Mouse (Mus musculus) stomach, embryonic 14.5 days (tissue): Measurements from ENCODE around the gene Oas1g. TPM values are rescaled to one million over a fixed set of nuclear protein-coding genes. Genes with fewer than 3 reads are reported as not detected.
"Not testable (repeated sequence)": the region's sequence is repeated elsewhere in the genome, so short reads cannot be mapped to it uniquely, and the experiment has no call there.

Experiments used
- ATAC-seq: fragments of 200-750 bp; cut with Nextera tagmentation; 2 replicates; pipeline ENCODE4 v1.8.0; 2017; ENCODE audit warnings: low read depth, moderate TSS enrichment; ENCODE audit not compliant: insufficient number of reproducible peaks, insufficient read depth, low FRiP score
- H3K27ac ChIP-seq: fragments of 300-500 bp; sonication (generic); 2 replicates; pipeline ENCODE4 v1.5.1; 2014; ENCODE audit warnings: mild to moderate bottlenecking, low read length, moderate library complexity, mixed read lengths
- H3K27me3 ChIP-seq: fragments of 300-500 bp; sonication (generic); 2 replicates; pipeline ENCODE4 v1.6.1; 2014; ENCODE audit warnings: low read length, control low read depth, mixed read lengths; ENCODE audit not compliant: control insufficient read depth, insufficient read depth
- H3K36me3 ChIP-seq: fragments of 300-500 bp; sonication (generic); 2 replicates; pipeline ENCODE4 v1.6.1; 2014; ENCODE audit warnings: mild to moderate bottlenecking, control low read depth, low read length, moderate library complexity, mixed read lengths; ENCODE audit not compliant: control insufficient read depth, insufficient read depth
- H3K4me1 ChIP-seq: fragments of 300-500 bp; sonication (generic); 2 replicates; pipeline ENCODE4 v1.6.1; 2014; ENCODE audit warnings: low read length, control low read depth, mixed read lengths; ENCODE audit not compliant: control insufficient read depth, insufficient read depth
- H3K4me2 ChIP-seq: fragments of 300-500 bp; sonication (generic); replicated peaks from 2 replicates; pipeline ENCODE4 v1.6.1; 2014; ENCODE audit warnings: low read depth, low read length, control low read depth
- H3K4me3 ChIP-seq: fragments of 300-500 bp; sonication (generic); 2 replicates; pipeline ENCODE4 v1.5.1; 2014; ENCODE audit warnings: low read depth, low read length, control low read depth
- H3K9ac ChIP-seq: fragments of 300-500 bp; sonication (generic); replicated peaks from 2 replicates; pipeline ENCODE4 v1.6.1; 2014; ENCODE audit warnings: low read depth, mild to moderate bottlenecking, control low read depth, low read length, moderate library complexity, mixed read lengths
- H3K9me3 ChIP-seq: fragments of 300-500 bp; sonication (generic); 2 replicates; pipeline ENCODE4 v1.6.1; 2016; ENCODE audit warnings: low read depth, low read length, control low read depth; ENCODE audit not compliant: control insufficient read depth
- WGBS: fragments of 180-500 bp; shearing (Covaris S2); extraction: QIAGEN DNeasy Blood & Tissue Kit; methylation state at CpG from one replicate; pipeline ENCODE4 v1.1.7; 2014; 5-methylcytosine and 5-hydroxymethylcytosine counted together
- polyA plus RNA-seq: library from polyadenylated mRNA; unstranded; fragments of >200 nt; fragmentation: Nextera tagmentation; extraction: Ambion mirVana; gene quantifications from 2 replicates; pipeline ENCODE4 v1.2.1, GENCODE M21; 2014

Oas1g gene
- polyA plus RNA-seq, 1 experiment from 2014 or later: 1.1 TPM

DNA sequence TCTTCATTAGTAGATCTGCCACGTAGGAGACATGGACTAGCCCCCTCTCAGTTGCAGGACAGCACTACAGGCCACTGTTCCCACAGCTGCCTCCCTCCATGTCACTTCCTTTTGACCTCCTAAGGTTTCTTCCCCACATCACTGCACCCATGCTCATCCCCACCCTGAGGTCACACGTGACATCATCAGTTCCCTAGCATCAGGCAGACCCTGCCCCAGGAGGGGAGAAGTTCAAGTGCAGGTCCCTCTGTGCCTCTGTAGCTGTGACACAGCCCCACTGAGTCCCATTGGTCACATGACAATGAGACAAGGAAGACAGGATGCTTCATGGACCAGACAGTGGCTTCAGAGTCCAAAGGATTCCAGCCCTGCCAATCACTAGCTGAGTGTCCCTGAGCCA lies 10.0 kb downstream of the Oas1g start:
- H3K4me2 ChIP-seq, H3K4me3 ChIP-seq, H3K4me1 ChIP-seq, H3K27ac ChIP-seq, H3K9me3 ChIP-seq, H3K9ac ChIP-seq, H3K36me3 ChIP-seq, ATAC-seq, H3K27me3 ChIP-seq: not testable (repeated sequence)
- WGBS: 69% methylated on average over 2 of the region's 2 CpGs

DNA sequence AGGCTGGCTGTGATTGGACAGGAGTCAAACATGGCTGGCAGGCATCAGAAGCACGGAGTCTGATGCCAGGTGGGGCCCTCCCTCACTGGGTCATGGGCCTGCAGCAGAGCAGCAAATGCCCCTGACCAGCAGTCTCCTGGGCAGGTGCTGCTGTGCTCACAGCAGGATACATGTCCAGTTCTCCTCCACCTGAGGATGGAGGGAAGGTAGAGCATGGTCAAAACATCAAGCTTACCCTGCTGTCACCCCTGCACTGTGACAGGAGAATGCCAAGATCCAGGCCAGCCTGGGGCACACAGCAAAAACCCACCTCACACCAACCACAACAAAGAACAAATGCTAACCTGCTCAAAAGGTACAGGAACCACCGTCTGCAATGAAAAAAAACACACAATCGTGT lies 10.6 kb downstream of the Oas1g start:
- not testable (repeated sequence) for H3K9me3 ChIP-seq, H3K36me3 ChIP-seq, H3K27me3 ChIP-seq, H3K27ac ChIP-seq, H3K4me1 ChIP-seq, ATAC-seq, H3K9ac ChIP-seq, H3K4me2 ChIP-seq, H3K4me3 ChIP-seq
- 63% methylated on average over 2 of the region's 3 CpGs for WGBS

DNA sequence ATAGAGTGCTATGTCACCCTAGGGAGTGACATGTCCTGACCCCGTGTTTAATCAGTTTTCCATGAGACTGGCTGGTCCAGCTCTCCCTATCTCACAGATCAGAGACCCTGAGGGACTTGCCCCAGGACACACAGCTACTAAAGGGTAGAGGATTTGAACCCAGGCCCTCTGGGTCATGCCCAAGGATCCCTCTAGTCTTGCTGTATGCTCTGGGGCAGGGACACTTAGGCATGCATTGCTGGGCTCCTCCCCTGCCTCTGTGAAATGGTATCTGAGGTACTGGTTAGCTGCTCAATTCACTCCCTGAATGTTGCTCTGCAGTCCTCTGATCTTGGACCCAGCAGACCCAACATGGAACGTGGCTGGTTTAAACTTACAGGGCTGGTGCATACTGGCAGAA lies 15.9 kb downstream of the Oas1g start:
- 46% methylated on average over 2 of the region's 2 CpGs for WGBS
- H3K9me3 ChIP-seq: no peaks in the 10 kb centered on the region
- H3K4me1 ChIP-seq: no peaks in the 10 kb centered on the region
- ATAC-seq: no peak
- H3K27ac ChIP-seq: no peak overlapping the region
- H3K4me2 ChIP-seq: no peak overlapping the region
- H3K4me3 ChIP-seq: no peak overlapping the region
- H3K9ac ChIP-seq: no peak overlapping the region
- no peaks in the 10 kb centered on the region for H3K27me3 ChIP-seq
- H3K36me3 ChIP-seq: no peaks in the 10 kb centered on the region

DNA sequence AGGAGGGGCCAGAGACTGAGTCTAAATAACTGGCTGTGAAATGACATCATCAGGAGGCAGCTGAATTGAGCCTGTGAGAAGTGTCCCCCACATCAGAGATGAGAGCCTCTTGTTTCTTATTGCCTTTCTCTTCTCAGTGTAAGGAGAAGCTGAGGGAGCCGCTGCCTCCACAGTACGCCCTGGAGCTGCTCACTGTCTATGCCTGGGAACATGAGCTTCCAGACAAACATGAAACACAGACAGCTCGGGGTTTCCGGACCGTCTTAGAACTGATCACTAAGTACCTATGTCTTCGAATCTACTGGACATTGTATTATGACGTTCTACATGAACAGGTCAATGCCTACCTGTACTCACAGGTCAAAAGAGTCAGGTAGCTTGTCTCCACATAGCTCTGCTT lies 16.6 kb downstream of the Oas1g start:
- 79% methylated on average over 7 of the region's 7 CpGs for WGBS
- Histone ChIP-seq H3K9me3 (no peaks in the 10 kb centered on the region), H3K27ac (no peak overlapping the region), H3K27me3 (no peaks in the 10 kb centered on the region), H3K4me2 (no peak overlapping the region), H3K9ac (no peak overlapping the region), H3K4me1 (no peaks in the 10 kb centered on the region), H3K4me3 (no peak overlapping the region), H3K36me3 (no peaks in the 10 kb centered on the region)
- ATAC-seq: no peak

DNA sequence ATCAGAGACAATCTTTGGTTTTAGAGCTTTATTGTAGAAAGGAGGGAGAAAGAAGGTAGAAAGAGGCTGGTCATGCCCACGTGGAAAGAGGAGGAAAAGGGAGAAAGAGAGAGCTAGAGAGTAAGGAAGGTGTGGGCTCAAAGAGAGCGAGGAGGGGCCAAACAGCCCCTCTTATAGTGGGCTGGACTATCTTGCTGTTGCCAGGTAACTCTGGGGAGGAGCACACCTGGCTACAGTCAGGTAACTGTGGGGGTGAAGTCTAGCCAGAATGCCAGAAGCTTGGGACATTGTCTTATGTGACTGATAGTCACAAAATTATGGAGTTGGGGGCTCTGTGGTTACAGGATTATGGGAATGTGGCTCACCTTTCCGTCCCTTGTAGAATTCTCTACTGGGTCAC lies 17.3 kb downstream of the Oas1g start:
- H3K27ac ChIP-seq: no peak overlapping the region
- H3K27me3 ChIP-seq: no peaks in the 10 kb centered on the region
- WGBS: 52% methylated on average over 3 of the region's 3 CpGs
- ATAC-seq: no peak
- H3K4me1 ChIP-seq: no peaks in the 10 kb centered on the region
- H3K9ac ChIP-seq: no peak overlapping the region
- no peaks in the 10 kb centered on the region for H3K9me3 ChIP-seq
- H3K36me3 ChIP-seq: no peaks in the 10 kb centered on the region
- no peak overlapping the region for H3K4me3 ChIP-seq
- H3K4me2 ChIP-seq: no peak overlapping the region

DNA sequence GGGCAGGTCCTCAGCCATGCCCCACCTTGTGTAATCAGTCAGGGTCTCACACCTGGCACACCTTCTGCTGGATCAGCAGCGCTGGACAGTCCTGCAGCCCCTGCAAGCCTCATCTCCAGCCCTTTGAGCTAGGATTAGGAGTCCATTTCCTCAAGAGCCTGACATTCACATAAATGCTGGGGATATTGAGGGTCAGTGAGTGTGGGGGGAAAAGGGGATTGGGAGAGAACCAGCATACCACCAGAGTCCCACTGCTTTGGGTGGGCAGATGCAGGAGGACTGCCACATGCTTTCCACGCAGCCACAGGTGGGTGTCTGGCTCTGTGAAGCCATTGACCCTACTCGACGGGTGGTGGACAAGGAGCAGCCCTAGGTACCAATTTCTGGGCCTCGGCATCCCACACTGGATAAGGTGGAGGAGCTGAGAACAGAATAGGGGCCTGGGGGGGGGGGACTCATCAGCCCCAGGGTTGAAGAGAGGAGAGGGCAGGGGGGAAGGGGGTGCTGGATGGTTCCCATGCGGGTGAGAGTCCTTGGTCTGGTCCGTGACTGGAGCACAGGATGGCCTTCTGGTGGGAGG lies 17.9 kb downstream of the Oas1g start:
- Histone ChIP-seq H3K36me3 (no peaks in the 10 kb centered on the region), H3K9me3 (no peaks in the 10 kb centered on the region), H3K27me3 (no peaks in the 10 kb centered on the region), H3K27ac (no peak overlapping the region), H3K4me2 (no peak overlapping the region), H3K4me1 (no peaks in the 10 kb centered on the region), H3K4me3 (no peak overlapping the region), H3K9ac (no peak overlapping the region)
- ATAC-seq: no peak
- WGBS: 80% methylated on average over 7 of the region's 7 CpGs

DNA sequence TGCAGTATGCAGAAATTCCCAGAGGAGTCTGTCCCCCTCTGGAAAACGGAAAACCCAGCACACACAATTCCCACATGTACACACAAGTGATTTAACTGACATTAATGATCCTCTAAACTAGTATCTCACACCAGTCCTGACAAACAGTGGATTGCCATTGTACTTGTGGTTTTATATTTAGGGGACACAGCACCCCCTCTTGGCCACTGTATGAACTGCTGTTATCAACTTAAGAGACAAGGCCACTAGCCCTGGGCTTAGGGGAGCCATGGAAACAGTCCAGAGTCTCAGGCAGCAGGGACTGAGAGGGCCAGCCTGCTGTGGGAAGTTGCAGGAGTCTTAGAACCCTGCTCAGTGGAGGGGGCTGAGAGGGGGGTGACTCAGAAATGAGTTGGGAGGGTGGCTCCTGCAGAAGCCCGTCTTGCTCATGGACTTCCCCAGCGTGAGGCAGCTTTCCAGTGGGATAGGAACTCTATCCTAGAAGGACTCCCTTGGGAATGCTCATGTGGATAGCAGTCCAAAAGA lies 22.0 kb downstream of the Oas1g start:
- Histone ChIP-seq H3K9me3 (no peaks in the 10 kb centered on the region), H3K27ac (no peak overlapping the region), H3K4me2 (no peak overlapping the region), H3K9ac (no peak overlapping the region), H3K4me3 (no peak overlapping the region), H3K27me3 (no peaks in the 10 kb centered on the region), H3K36me3 (no peaks in the 10 kb centered on the region), H3K4me1 (no peaks in the 10 kb centered on the region)
- 80% methylated on average over 3 of the region's 3 CpGs for WGBS
- no peak for ATAC-seq

DNA sequence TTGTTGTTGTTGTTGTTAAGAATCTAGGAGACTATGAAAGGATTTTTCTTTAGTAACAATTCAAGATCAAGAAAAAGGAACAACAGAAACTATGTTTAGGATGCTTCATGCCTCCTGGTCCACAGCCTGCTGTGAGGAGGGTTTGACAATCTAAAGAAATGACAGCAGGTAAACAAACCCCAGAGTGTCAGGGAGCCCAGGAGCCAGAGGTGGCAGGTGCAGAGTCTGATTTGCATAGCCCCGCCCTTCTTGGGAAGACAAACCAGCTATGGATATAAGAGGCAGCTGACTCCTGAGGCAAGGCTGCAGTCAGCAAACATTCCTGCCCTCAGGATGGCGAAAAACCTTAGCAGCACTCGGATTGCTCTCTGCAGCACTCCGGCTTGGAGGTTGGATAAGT lies 26.3 kb downstream of the Oas1g start, which contains the start of gene Oas1h:
Gene Oas1h (plus strand): TSS at position 301 of the 400 bp plus-strand sequence.
- WGBS: 36% methylated on average over 4 of the region's 4 CpGs
- no peak for ATAC-seq
- Histone ChIP-seq H3K9me3 (no peaks in the 10 kb centered on the region), H3K9ac (no peak within 1 kb of the TSS), H3K36me3 (no peaks in the 10 kb centered on the region), H3K27ac (no peak within 1 kb of the TSS), H3K4me2 (no peak within 1 kb of the TSS), H3K4me3 (no peak within 1 kb of the TSS), H3K27me3 (no peaks in the 10 kb centered on the region), H3K4me1 (no peaks in the 10 kb centered on the region)

DNA sequence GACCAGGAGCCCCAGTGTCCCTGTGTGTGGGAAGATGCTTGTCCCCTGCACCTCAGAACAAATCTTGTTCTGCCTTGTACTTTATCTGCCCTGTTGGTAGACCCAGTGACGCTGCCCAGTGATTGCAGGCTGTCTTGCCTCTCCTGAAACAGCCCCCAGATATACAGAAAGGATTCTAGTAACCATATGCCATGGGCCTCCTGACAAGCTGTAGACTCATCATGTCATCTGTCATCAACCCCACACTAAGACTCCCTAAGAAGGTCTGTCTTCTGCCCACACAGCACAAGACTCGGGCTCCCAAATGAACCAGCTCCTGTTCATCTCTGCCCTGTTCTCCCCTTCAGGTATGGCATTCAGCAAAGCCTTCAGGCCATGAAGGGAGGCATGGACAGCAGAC lies 28.2 kb downstream of the Oas1g start:
- Histone ChIP-seq H3K27me3 (no peaks in the 10 kb centered on the region), H3K4me2 (no peak overlapping the region), H3K27ac (no peak overlapping the region), H3K4me1 (no peaks in the 10 kb centered on the region), H3K9me3 (peaks cover 4% of the 10 kb centered on the region; the same call in 1 of the 2 replicates), H3K36me3 (no peaks in the 10 kb centered on the region), H3K9ac (no peak overlapping the region), H3K4me3 (no peak overlapping the region)
- no peak for ATAC-seq
- whole genome bisulfite sequencing: 75% methylated on average over 2 of the region's 2 CpGs
